Comparison of ENCODE assay signal across 19 mouse cellular contexts in genomic region chr19:34521978-34522377, GRCm38 (mm10). TPM values are rescaled to one million over a fixed set of nuclear protein-coding genes. Genes with fewer than 3 reads are reported as not detected.
DNase-seq lines count a peak whose midpoint lies in the region; ATAC-seq and TF ChIP-seq lines count a peak whose summit lies in the region.
"Had no signal": no experiment of that assay in that cellular context is flagged by ENCODE, and none has a peak within 500 bp of the region (broad histone marks: within the 10 kb centered on the region; RNA-seq: fewer than 3 reads in every experiment).

No protein-coding gene starts in this region.

- no peak for TF ChIP-seq RAD21 in CH12.LX (IDR thresholded peaks at IDR 0.05; ENCODE audit: low read depth, low read length)

- TF ChIP-seq CTCF in liver, adult 2 months (IDR thresholded peaks at IDR 0.05; ENCODE audit: low read depth, low read length) = no peak
- TF ChIP-seq CTCF in CH12.LX (conservative IDR thresholded peaks at IDR 0.05 in 1 of 2, IDR thresholded peaks at IDR 0.05 in 1 of 2; ENCODE audit: low read depth in 2 of 2, low read length in 2 of 2) = no peak
- no peak for TF ChIP-seq CTCF in bone marrow macrophage, adult 2 months (IDR thresholded peaks at IDR 0.05; ENCODE audit: low read depth, low read length)
- no peak for TF ChIP-seq CTCF in stomach, postnatal 0 days (IDR thresholded peaks at IDR 0.05; ENCODE audit: low read depth)

- in situ Hi-C loops in CH12.LX (cut with MboI; ENCODE audit: low pct_ligation_motif_present, low pct_unique_long_range_greater_than_20kb, low sequenced_read_pairs) = no loop called here

- no peak for ATAC-seq in stomach, postnatal 0 days (ENCODE audit: low FRiP score, low TSS enrichment)
- ATAC-seq: activated CD4-positive, CD25-positive, alpha-beta regulatory T cell, adult 4 months; CD4-positive, CD25-positive, alpha-beta regulatory T cell, adult 4 months; forebrain, embryonic 16.5 days; Patski had no signal

- no peak for TF ChIP-seq EP300 in CH12.LX (IDR thresholded peaks at IDR 0.05; ENCODE audit: low read length)
- no peak for TF ChIP-seq EP300 in stomach, postnatal 0 days (optimal IDR thresholded peaks at IDR 0.05)

- no peaks in the 10 kb centered on the region for H3K27me3 ChIP-seq in liver, adult 2 months (ENCODE audit: control insufficient read depth, insufficient read depth, low read length)
- no peaks in the 10 kb centered on the region for H3K27me3 ChIP-seq in CH12.LX (replicated peaks)
- no peaks in the 10 kb centered on the region for H3K27me3 ChIP-seq in stomach, postnatal 0 days (ENCODE audit: control insufficient read depth, insufficient read depth, low read length)
- H3K27me3 ChIP-seq: embryonic facial prominence, embryonic 13.5 days; forebrain, embryonic 12.5 days; heart, embryonic 12.5 days; hindbrain, embryonic 15.5 days; Patski had no signal

- peaks cover 27% of the 10 kb centered on the region for H3K36me3 ChIP-seq in liver, adult 2 months (ENCODE audit: control insufficient read depth, insufficient read depth, low read length)
- peaks cover 2 to 46% of the 10 kb centered on the region in 2 experiments for H3K36me3 ChIP-seq in CH12.LX (replicated peaks in 1 of 2; ENCODE audit: control insufficient read depth in 1 of 2, insufficient read depth in 1 of 2, low read length in 1 of 2)
- H3K36me3 ChIP-seq in stomach, postnatal 0 days (ENCODE audit: control insufficient read depth, insufficient read depth, low read length) = no peaks in the 10 kb centered on the region
- H3K36me3 ChIP-seq: hindbrain, embryonic 15.5 days had no signal

- DNase-seq in liver, adult 2 months (ENCODE audit: extremely low read depth, low read depth, low spot score) = no peak
- DNase-seq in liver (no peak), CH12.LX (ENCODE audit: extremely low read depth) (peak; percentile 13)
- no peak for DNase-seq in stomach, postnatal 0 days (ENCODE audit: low spot score)
- no peak for DNase-seq in cerebellum, postnatal 10 days
- DNase-seq: adrenal gland, postnatal 14 days; cerebellum, adult 9-10 months; cerebellum, postnatal 36 days; gastrocnemius, postnatal 10 days; heart, postnatal 36 days had no signal

- 86% methylated on average over 1 of the region's 1 CpGs for WGBS in liver, adult 2 months
- 82% methylated on average over 1 of the region's 1 CpGs for WGBS in stomach, postnatal 0 days

- no peaks in the 10 kb centered on the region for H3K9me3 ChIP-seq in CH12.LX (replicated peaks; ENCODE audit: low read length)
- no peaks in the 10 kb centered on the region for H3K9me3 ChIP-seq in stomach, postnatal 0 days (ENCODE audit: control insufficient read depth, low read length)
- H3K9me3 ChIP-seq: embryonic facial prominence, embryonic 13.5 days; forebrain, embryonic 12.5 days; heart, embryonic 12.5 days; hindbrain, embryonic 15.5 days had no signal

- no peak overlapping the region for H3K4me2 ChIP-seq in CH12.LX (ENCODE audit: insufficient read depth, low read depth, poor library complexity, severe bottlenecking)
- H3K4me2 ChIP-seq in stomach, postnatal 0 days (replicated peaks; ENCODE audit: low read depth) = no peak overlapping the region
- H3K4me2 ChIP-seq: embryonic facial prominence, embryonic 13.5 days; forebrain, embryonic 12.5 days; heart, embryonic 12.5 days; hindbrain, embryonic 15.5 days had no signal

- TF ChIP-seq POLR2A in liver, adult 2 months (IDR thresholded peaks at IDR 0.05; ENCODE audit: extremely low read depth, insufficient read depth, low read length) = no peak
- no peak for TF ChIP-seq POLR2A in CH12.LX (IDR thresholded peaks at IDR 0.05; ENCODE audit: low read depth, low read length)
- TF ChIP-seq POLR2A in bone marrow macrophage, adult 2 months (IDR thresholded peaks at IDR 0.05; ENCODE audit: borderline replicate concordance, low read depth, low read length) = no peak

- H3K27ac ChIP-seq in liver, adult 2 months (replicated peaks; ENCODE audit: insufficient read depth, low read depth, low read length) = peak overlapping the region; percentile 33
- H3K27ac ChIP-seq in CH12.LX (ENCODE audit: insufficient read depth, low read depth) = no peak overlapping the region
- H3K27ac ChIP-seq in bone marrow macrophage, adult 2 months (ENCODE audit: insufficient read depth, low read depth, low read length) = peak overlapping the region; percentile 98
- H3K27ac ChIP-seq in stomach, postnatal 0 days (replicated peaks) = no peak overlapping the region
- H3K27ac ChIP-seq: embryonic facial prominence, embryonic 13.5 days; forebrain, embryonic 12.5 days; hindbrain, embryonic 15.5 days had no signal

- no peak overlapping the region for H3K9ac ChIP-seq in liver, adult 2 months (ENCODE audit: low read depth, low read length)
- H3K9ac ChIP-seq in CH12.LX (ENCODE audit: insufficient read depth, low read depth) = no peak overlapping the region
- H3K9ac ChIP-seq in stomach, postnatal 0 days (ENCODE audit: low read length) = no peak overlapping the region
- H3K9ac ChIP-seq: embryonic facial prominence, embryonic 13.5 days; forebrain, embryonic 12.5 days; heart, embryonic 12.5 days; hindbrain, embryonic 15.5 days had no signal

- peaks cover 48% of the 10 kb centered on the region for H3K4me1 ChIP-seq in liver, adult 2 months (ENCODE audit: control insufficient read depth, insufficient read depth, low read length)
- H3K4me1 ChIP-seq in CH12.LX (ENCODE audit: control insufficient read depth in 1 of 2, insufficient read depth in 2 of 2) = peaks cover 8 to 59% of the 10 kb centered on the region in 2 experiments
- H3K4me1 ChIP-seq in bone marrow macrophage, adult 2 months (ENCODE audit: control insufficient read depth, insufficient read depth, low read length) = peaks cover 59% of the 10 kb centered on the region
- no peaks in the 10 kb centered on the region for H3K4me1 ChIP-seq in stomach, postnatal 0 days (replicated peaks; ENCODE audit: control insufficient read depth, insufficient read depth)

- no peak overlapping the region for H3K4me3 ChIP-seq in liver, adult 2 months (ENCODE audit: insufficient read depth, low read depth, low read length)
- H3K4me3 ChIP-seq in CH12.LX (replicated peaks in 1 of 3; ENCODE audit: low read depth in 2 of 3, low read length in 2 of 3, poor library complexity in 1 of 3) = no peak overlapping the region
- H3K4me3 ChIP-seq in bone marrow macrophage, adult 2 months (ENCODE audit: insufficient read depth, low read length) = peak overlapping the region; percentile 39
- H3K4me3 ChIP-seq in stomach, postnatal 0 days (ENCODE audit: low read depth, low read length) = no peak overlapping the region
- H3K4me3 ChIP-seq: embryonic facial prominence, embryonic 13.5 days; forebrain, embryonic 12.5 days; heart, embryonic 12.5 days; hindbrain, embryonic 15.5 days had no signal

- dilution Hi-C loops in CH12.LX (cut with MboI; ENCODE audit: extremely low pct_ligation_motif_present, extremely low pct_unique_long_range_greater_than_20kb, low sequenced_read_pairs) = no loop called here

- H3K79me2 ChIP-seq in liver, adult 2 months (ENCODE audit: control insufficient read depth, insufficient read depth, low read length) = peaks cover 14% of the 10 kb centered on the region; the same call in 1 of the 2 replicates
- H3K79me2 ChIP-seq in CH12.LX (replicated peaks; ENCODE audit: control insufficient read depth, extremely low read depth, insufficient read depth, poor library complexity, severe bottlenecking) = no peaks in the 10 kb centered on the region

TF ChIP-seq in CH12.LX, 34 proteins besides CTCF, POLR2A, EP300 and RAD21:
- TF ChIP-seq MYC (IDR thresholded peaks at IDR 0.05; ENCODE audit: low read depth, low read length) (no peak), JUND (conservative IDR thresholded peaks at IDR 0.05; ENCODE audit: low read depth, low read length) (no peak), CHD1 (IDR thresholded peaks at IDR 0.05; ENCODE audit: low read depth, low read length) (no peak), ZNF384 (IDR thresholded peaks at IDR 0.05; ENCODE audit: low read depth, low read length) (peak; percentile 23; the same call in 1 of the 2 replicates)

RNA-seq across cellular contexts. Expression of gene Lipa, which starts 5.3 kb away (rescaled TPM):
- 159 and 192 TPM in 2 replicates for total RNA-seq in liver, adult 2 months (2014; rRNA removed)
- 137 and 146 TPM in 2 replicates for polyA plus RNA-seq in liver, adult 2 months (2012; rRNA removed)
- total RNA-seq in CH12.LX (2012; rRNA removed) = 17.7 and 19.3 TPM in 2 replicates
- 38.1 and 43.5 TPM in 2 replicates for total RNA-seq in CH12.LX (2014; rRNA removed)
- 55.7 and 63.4 TPM in 2 replicates for polyA plus RNA-seq in CH12.LX (2012; ENCODE audit: insufficient read length, low read depth)
- 991 and 1,052 TPM in 2 replicates for polyA plus RNA-seq in bone marrow macrophage, adult 2 months (2012; ENCODE audit: insufficient read depth, insufficient read length, missing spikeins)
- polyA plus RNA-seq in stomach, postnatal 0 days (2015; fragmentation: Nextera tagmentation; extraction: Ambion mirVana) = 18.1 and 19.1 TPM in 2 replicates

RNA-seq across cellular contexts. Expression of gene Ifit2, which starts 28.5 kb away (rescaled TPM):
- 3.6 and 8.0 TPM in 2 replicates for total RNA-seq in liver, adult 2 months (2014; rRNA removed)
- 0.29 and 0.35 TPM in 2 replicates for polyA plus RNA-seq in liver, adult 2 months (2012; rRNA removed)
- total RNA-seq in CH12.LX (2012; rRNA removed) (0.72 and 0.97 TPM in 2 replicates), CH12.LX (2014; rRNA removed) (8.8 and 10.1 TPM in 2 replicates)
- 5.7 and 6.0 TPM in 2 replicates for polyA plus RNA-seq in CH12.LX (2012; ENCODE audit: insufficient read length, low read depth)
- polyA plus RNA-seq in bone marrow macrophage, adult 2 months (2012; ENCODE audit: insufficient read depth, insufficient read length, missing spikeins) = 42.7 and 46.3 TPM in 2 replicates
- 2.3 and 2.5 TPM in 2 replicates for polyA plus RNA-seq in stomach, postnatal 0 days (2015; fragmentation: Nextera tagmentation; extraction: Ambion mirVana)

RNA-seq across cellular contexts. Expression of gene Ch25h, which starts 47.0 kb away (rescaled TPM):
- 0.34 TPM in 1 of 2 replicates, not detected in the other for total RNA-seq in liver, adult 2 months (2014; rRNA removed)
- polyA plus RNA-seq in liver, adult 2 months (2012; rRNA removed) = 0.09 and 0.22 TPM in 2 replicates
- not detected in 2 replicates for total RNA-seq in CH12.LX (2012; rRNA removed)
- not detected in 2 replicates for total RNA-seq in CH12.LX (2014; rRNA removed)
- polyA plus RNA-seq in CH12.LX (2012; ENCODE audit: insufficient read length, low read depth) = not detected in 2 replicates
- 4.4 and 5.0 TPM in 2 replicates for polyA plus RNA-seq in bone marrow macrophage, adult 2 months (2012; ENCODE audit: insufficient read depth, insufficient read length, missing spikeins)
- 3.7 and 4.6 TPM in 2 replicates for polyA plus RNA-seq in stomach, postnatal 0 days (2015; fragmentation: Nextera tagmentation; extraction: Ambion mirVana)
- total RNA-seq: adrenal gland, postnatal 14 days had no signal
- polyA plus RNA-seq: activated CD4-positive, CD25-positive, alpha-beta regulatory T cell, adult 4 months; CD4-positive, CD25-positive, alpha-beta regulatory T cell, adult 4 months; Patski had no signal

Comparison
In these comparisons a context has a peak if more than half of its experiments do, and no peak if none do; other contexts are left out.
1. H3K27ac ChIP-seq: peak in liver, adult 2 months (single experiment) and bone marrow macrophage, adult 2 months (single experiment); none in CH12.LX (single experiment) and stomach, postnatal 0 days (single experiment).